Mouse (Mus musculus) hindbrain, embryonic 11.5 days (tissue): ENCODE measurements at regions not wholly inside any gene's neighbourhood (a gene's known extent, or its start where the extent isn't known, plus 50 kb on each side); places are given as distances from the start of the nearest gene placed in this dataset.

Source experiments
- ATAC-seq: fragments of 200-750 bp; cut with Nextera tagmentation; 2 replicates; pipeline ENCODE4 v1.8.0; 2017; ENCODE audit warnings: mild to moderate bottlenecking, moderate TSS enrichment, moderate library complexity; ENCODE audit not compliant: low FRiP score
- DNase-seq: peaks from one replicate; pipeline ENCODE4 v3.0.0-alpha.2; 2015; ENCODE audit warnings: low spot score
- H3K27ac ChIP-seq: fragments of 300-500 bp; sonication (generic); 2 replicates; pipeline ENCODE4 v1.5.1; 2014; ENCODE audit warnings: mild to moderate bottlenecking, low read depth, low read length
- H3K27me3 ChIP-seq: fragments of 300-500 bp; sonication (generic); 2 replicates; pipeline ENCODE4 v1.6.1; 2014; ENCODE audit warnings: mild to moderate bottlenecking, low read length, moderate library complexity, mixed read lengths; ENCODE audit not compliant: control insufficient read depth, insufficient read depth
- H3K36me3 ChIP-seq: fragments of 300-500 bp; sonication (generic); 2 replicates; pipeline ENCODE4 v1.6.1; 2014; ENCODE audit warnings: mild to moderate bottlenecking, low read length, moderate library complexity, mixed read lengths; ENCODE audit not compliant: control insufficient read depth, insufficient read depth
- H3K4me1 ChIP-seq: fragments of 300-500 bp; sonication (generic); replicated peaks from 2 replicates; pipeline ENCODE4 v1.6.1; 2014; ENCODE audit warnings: low read length, mixed read lengths; ENCODE audit not compliant: control insufficient read depth, insufficient read depth
- H3K4me2 ChIP-seq: fragments of 300-500 bp; sonication (generic); replicated peaks from 2 replicates; pipeline ENCODE4 v1.6.1; 2014; ENCODE audit warnings: mild to moderate bottlenecking, low read depth, low read length
- H3K4me3 ChIP-seq: fragments of 300-500 bp; sonication (generic); 2 replicates; pipeline ENCODE4 v1.5.1; 2014; ENCODE audit warnings: low read depth, low read length
- H3K9ac ChIP-seq: fragments of 300-500 bp; sonication (generic); 2 replicates; pipeline ENCODE4 v1.6.1; 2014; ENCODE audit warnings: low read depth, low read length
- H3K9me3 ChIP-seq: fragments of 300-500 bp; sonication (generic); 2 replicates; pipeline ENCODE4 v1.6.1; 2016; ENCODE audit warnings: low read length; ENCODE audit not compliant: control insufficient read depth
- WGBS: fragments of 180-500 bp; shearing (Covaris S2); extraction: QIAGEN DNeasy Blood & Tissue Kit; methylation state at CpG from one replicate; pipeline ENCODE4 v1.1.7; 2014; 5-methylcytosine and 5-hydroxymethylcytosine counted together

GRCm38 (mm10) chr3:12173371-12173770 is 1837.9 kb upstream of the Gm38303 start:
- H3K4me2 ChIP-seq = no peak overlapping the region
- H3K9ac ChIP-seq = no peak overlapping the region
- WGBS = 74% methylated on average over 3 of the region's 3 CpGs
- no peaks in the 10 kb centered on the region for H3K27me3 ChIP-seq
- no peaks in the 10 kb centered on the region for H3K36me3 ChIP-seq
- ATAC-seq (peak; percentile 85), DNase-seq (peak; percentile 19)
- no peak overlapping the region for H3K4me3 ChIP-seq
- no peaks in the 10 kb centered on the region for H3K9me3 ChIP-seq
- H3K27ac ChIP-seq = no peak overlapping the region
- H3K4me1 ChIP-seq = no peaks in the 10 kb centered on the region

- DNase-seq (no peak), ATAC-seq (no peak)
- Histone ChIP-seq H3K27me3 (no peaks in the 10 kb centered on the region), H3K27ac (no peak overlapping the region), H3K4me2 (no peak overlapping the region), H3K4me1 (no peaks in the 10 kb centered on the region), H3K9ac (no peak overlapping the region), H3K9me3 (no peaks in the 10 kb centered on the region), H3K36me3 (no peaks in the 10 kb centered on the region), H3K4me3 (no peak overlapping the region)
- WGBS = 78% methylated on average over 5 of the region's 5 CpGs
These were observed 1815.8 kb upstream of the Gm38303 start for GRCm38 (mm10) chr3:12151329-12151728.
